Mouse (Mus musculus): ENCODE measurements at regions not wholly inside any gene's neighbourhood (a gene's known extent, or its start where the extent isn't known, plus 50 kb on each side); places are given as distances from the start of the nearest gene placed in this dataset.

DNA sequence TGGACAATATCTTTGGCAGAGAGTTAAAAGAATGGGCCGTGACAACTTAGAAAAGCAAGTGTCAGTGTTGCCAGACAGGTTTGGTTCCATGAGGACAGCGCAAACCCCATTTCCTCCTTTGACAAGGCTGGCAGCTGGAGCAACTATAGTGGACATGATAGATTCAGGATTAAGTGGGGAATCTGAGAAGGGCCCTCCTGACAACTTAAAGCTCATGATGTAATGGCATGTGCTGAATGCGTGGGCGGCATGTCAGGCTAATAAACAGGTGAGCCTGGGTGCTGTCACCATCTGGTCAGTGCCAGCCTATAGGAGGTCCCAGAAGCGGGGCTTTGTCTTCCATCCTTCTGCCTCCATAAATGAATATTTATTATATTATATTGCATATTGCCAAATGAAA, 326.3 kb downstream of the Gm11361 start:
- intact Hi-C loops (cut with DNase I) = no loop called here
- H3K4me3 ChIP-seq = no peak overlapping the region
- no peak for TF ChIP-seq CTCF (IDR thresholded peaks at IDR 0.05)
- DNase-seq = no peak
- H3K27ac ChIP-seq = no peak overlapping the region

DNA sequence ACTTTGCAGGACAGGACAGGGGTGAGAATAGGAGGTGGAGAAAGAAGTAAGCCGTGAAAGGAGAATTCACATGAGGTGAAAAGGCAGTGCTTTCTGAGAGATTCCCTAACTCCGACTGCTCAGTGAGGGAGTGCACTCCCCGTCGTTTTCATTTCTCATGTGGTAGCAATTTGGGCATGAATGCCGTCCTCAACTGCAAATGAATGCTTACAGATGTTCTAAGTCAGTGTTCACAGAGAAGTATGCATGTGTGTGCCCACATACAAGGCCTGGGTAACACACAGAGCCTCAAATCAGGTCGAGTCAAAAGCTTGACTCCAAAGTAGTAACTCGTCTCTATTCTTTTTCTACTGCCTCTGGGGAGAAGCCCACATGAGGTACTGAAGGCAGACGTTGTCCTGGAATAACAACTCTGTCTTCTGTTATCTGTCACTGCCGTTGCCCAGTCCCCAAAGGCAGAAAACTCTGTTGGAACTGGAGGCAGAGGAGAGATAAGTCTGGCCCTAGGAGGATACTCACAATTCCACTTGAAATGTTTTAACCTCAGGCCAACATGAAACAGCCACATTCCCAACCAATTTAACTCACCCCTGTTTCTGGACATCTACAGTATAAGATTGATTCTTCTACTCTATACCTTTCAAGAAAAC, 318.0 kb downstream of the Gm11361 start:
- no peak overlapping the region for H3K27ac ChIP-seq
- no peak for TF ChIP-seq CTCF (IDR thresholded peaks at IDR 0.05)
- intact Hi-C loops (cut with DNase I) = no loop called here
- no peak overlapping the region for H3K4me3 ChIP-seq
- DNase-seq = no peak

DNA sequence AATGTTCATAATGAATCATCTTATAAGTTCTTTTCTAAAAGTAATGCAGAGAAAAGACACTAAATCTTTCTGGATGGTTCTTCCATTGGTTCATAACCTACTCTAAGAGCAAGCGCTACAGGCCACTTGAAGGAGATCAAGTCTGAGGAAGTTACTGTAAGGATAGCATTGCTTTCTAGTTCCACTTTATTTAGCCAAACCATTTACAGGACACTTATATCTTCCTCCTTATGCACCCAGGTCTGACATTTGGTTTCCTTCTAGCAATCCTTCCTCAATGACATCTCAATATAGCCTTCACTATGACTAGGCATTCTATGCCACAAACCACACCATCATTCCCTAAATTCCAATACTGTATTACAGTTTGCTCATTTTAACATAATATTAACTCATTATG, 316.0 kb downstream of the Gm11361 start:
- H3K27ac ChIP-seq = no peak overlapping the region
- intact Hi-C loops (cut with DNase I) = no loop called here
- no peak for TF ChIP-seq CTCF (IDR thresholded peaks at IDR 0.05)
- H3K4me3 ChIP-seq = no peak overlapping the region
- no peak for DNase-seq

DNA sequence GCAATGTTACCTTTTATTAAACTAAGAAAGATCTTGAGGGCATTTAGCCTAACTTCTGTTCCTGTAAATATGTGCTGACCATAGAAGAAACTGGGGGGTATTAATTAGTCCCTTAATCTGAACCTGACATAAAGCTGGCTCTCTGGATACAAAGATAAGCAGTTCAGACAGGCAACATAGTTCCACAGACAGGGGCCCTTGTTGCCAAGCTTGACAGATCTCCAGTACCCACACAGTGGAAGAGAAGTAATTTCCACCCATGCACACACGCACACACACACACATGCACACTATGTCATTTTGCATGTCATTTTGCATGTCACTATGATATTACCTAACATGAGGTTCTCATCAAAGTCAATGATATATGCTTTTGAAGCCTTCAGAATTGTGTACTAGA, 315.1 kb downstream of the Gm11361 start:
- no peak for DNase-seq
- no peak overlapping the region for H3K4me3 ChIP-seq
- TF ChIP-seq CTCF (IDR thresholded peaks at IDR 0.05) = no peak
- no peak overlapping the region for H3K27ac ChIP-seq
- intact Hi-C loops (cut with DNase I) = no loop called here

DNA sequence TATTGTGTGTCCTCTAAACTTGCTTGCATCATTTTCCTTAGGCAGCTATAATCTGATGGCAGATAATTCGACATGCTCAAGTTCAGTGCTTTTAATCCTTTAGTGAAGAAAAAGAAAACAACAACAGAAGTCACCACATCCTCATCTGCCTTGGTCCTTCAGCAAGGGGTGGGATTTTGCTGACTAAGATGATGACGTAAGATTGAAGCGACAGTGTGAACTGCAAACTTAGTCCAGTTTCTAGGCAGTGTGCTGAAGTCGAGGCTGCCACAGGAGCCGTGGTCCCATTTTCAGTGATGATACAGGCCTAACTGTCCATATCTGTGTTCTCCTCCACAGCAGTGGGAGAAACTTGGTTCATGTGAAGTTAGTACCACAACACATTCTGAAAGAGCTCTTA, 314.4 kb downstream of the Gm11361 start:
- intact Hi-C loops (cut with DNase I) = no loop called here
- DNase-seq = no peak
- H3K4me3 ChIP-seq = no peak overlapping the region
- TF ChIP-seq CTCF (IDR thresholded peaks at IDR 0.05) = no peak
- H3K27ac ChIP-seq = no peak overlapping the region

DNA sequence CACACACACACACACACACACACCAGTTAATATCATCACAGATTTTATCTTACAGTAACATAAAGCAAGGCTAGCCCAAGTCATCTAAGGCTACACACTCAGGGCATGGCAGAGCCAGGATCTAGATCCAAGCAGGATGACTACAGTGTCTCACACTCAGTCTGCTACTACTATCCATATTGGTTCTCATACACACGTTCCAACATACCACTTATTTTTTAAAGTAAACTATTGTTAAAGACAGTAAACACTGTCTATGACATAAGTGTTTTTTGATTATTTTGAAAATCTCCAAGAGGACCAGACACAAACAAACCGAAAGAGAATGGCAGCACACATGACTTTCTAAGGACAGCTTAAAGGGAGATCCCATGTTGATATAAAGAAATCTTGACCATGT, 306.3 kb downstream of the Gm11361 start:
- no peak for DNase-seq
- intact Hi-C loops (cut with DNase I) = no loop called here
- no peak for TF ChIP-seq CTCF (IDR thresholded peaks at IDR 0.05)
- H3K4me3 ChIP-seq = no peak overlapping the region
- no peak overlapping the region for H3K27ac ChIP-seq

DNA sequence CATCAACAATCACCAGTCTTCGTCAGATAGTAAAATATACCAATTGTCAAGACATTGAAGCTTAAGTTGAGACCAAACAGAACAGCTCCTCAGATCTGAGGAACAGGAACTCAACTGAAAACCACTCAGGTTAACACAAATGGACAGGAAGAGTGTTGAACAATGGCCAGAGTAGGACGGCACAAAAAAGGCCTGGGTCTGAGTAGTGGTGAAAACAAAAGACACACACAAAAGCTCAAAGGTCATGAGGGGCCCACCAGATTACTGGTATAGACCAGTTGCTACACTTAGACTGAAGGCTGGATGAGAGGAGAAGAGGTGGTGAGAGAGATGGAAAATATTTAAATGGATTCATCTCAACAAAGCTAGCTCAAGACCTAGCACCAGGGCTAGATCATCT, 302.8 kb downstream of the Gm11361 start:
- intact Hi-C loops (cut with DNase I) = no loop called here
- H3K27ac ChIP-seq = no peak overlapping the region
- TF ChIP-seq CTCF (IDR thresholded peaks at IDR 0.05) = no peak
- no peak for DNase-seq
- no peak overlapping the region for H3K4me3 ChIP-seq

DNA sequence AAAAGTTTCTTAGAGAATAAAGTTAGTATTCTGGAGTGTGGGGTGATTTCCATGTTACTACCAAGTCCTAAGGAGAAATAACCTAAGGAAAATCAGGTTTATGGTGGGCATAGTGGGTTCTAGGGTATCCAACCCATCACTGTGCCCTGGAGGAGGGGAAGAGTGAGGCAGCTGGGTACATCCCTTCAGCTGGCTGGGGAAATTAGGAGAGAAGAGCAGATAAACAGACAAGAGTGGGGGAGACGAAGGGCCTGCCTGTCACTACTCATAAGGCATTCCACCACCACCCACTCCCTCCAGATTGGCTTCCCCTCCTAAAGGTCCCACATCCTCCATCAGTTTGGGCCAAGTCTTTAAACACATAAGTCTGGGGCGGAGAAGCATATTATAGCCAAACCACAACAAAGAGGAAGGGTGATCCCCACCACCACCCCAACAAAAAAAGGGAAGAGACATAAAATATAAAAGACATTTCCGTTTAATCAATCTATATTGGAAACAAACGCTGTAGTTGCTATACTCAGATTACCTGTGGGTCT, 299.8 kb downstream of the Gm11361 start:
- DNase-seq = no peak
- H3K27ac ChIP-seq = no peak overlapping the region
- no peak overlapping the region for H3K4me3 ChIP-seq
- TF ChIP-seq CTCF (IDR thresholded peaks at IDR 0.05) = no peak
- intact Hi-C loops (cut with DNase I) = no loop called here

DNA sequence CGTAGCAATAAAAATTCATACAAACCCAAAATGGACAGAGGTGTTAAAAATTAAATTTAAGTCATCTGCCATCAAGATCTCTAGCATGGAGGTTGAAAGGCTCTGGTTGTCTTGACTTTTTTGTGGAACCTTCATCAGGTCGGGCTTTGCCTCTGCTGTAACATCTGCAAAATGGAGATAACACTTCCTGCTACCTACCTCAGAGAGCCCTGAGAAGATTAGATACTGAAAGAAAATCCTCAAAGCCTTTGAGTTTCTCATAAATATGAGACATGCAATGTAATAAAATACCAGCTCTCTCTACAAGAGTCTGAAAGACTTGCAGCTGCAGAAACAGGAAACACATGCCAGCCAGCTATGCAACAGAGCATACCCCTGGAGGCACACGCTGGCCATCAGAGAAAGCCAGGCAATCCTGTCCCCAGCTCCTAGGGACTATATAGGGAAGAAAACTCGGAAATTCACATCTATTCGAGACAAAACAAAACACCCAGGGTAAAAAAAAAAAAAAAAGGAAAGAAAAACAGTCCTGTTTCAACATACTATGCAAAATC, 299.1 kb downstream of the Gm11361 start:
- H3K4me3 ChIP-seq = no peak overlapping the region
- intact Hi-C loops (cut with DNase I) = no loop called here
- no peak for TF ChIP-seq CTCF (IDR thresholded peaks at IDR 0.05)
- DNase-seq = no peak
- no peak overlapping the region for H3K27ac ChIP-seq

DNA sequence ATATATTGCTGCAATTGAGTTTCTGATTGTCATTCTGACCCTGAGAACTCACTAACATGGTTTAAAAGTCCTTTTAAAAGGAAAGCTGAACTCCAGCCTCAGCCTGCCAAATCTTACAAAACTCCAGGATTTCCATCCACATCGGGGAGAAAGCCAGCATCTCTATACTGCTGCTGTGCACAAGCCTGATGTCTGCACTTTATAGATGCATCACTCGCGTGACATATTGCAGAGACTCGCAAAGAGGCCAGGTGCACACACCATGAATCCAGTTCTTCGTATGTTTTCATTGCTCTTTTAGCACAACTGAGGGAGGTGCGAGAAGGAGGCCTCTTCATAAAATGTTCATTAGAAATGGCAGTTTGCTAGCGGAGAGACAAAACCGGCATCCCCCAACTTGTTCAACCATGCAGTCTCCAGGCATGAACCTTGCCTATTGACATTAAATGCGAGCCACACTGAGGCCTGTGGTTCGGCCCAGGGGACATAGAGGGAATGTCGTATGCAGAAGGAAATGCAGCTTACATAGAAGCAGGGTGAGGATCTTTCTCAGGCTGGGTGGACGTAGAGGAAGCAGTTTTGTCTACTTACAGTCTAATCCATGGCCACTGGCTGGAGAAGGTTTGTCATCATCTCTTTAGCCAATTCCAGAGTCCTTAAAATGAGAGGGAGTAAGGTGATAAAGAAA, 297.0 kb downstream of the Gm11361 start:
- intact Hi-C loops (cut with DNase I) = no loop called here
- H3K4me3 ChIP-seq = no peak overlapping the region
- TF ChIP-seq CTCF (IDR thresholded peaks at IDR 0.05) = no peak
- no peak for DNase-seq
- H3K27ac ChIP-seq = no peak overlapping the region

DNA sequence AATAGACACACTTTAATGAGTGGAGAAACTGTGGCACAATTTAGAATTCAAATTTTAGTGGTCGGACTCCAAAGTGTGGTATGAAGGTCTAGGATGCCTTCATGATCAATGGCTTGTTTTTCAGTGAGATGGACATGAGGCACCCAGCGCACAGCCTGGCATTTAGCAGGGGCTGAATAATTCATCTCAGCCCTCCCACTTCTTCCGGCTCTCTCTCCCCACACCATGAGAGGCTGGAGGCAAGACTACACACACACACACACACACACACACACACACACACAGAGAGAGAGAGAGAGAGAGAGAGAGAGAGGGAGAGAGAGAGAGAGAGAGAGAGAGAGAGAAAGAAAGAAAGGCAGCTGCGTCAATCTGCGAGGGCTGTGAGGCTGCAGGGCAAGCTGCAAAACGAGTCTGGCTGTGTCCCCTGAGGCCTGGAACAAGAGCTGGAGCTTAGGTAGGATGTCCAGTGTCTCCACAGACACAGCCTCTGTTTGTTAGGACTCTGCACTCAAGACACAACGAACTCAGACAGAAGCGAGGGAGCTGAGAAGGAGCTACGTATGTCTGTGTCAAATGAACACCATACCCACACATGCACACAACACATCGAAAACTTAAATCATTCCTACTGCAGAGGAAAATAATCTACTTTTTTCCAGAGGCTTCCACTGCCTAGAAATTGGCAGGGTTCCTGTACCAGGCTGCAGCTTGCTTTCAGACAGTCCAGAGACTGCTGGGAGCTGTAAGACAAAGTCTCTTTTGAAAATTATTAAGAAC, 295.8 kb downstream of the Gm11361 start:
- peak; percentile 29 for DNase-seq
- Histone ChIP-seq H3K4me3 (no peak overlapping the region), H3K27ac (peak overlapping the region; percentile 24; the same call in 1 of the 2 replicates)
- TF ChIP-seq CTCF (IDR thresholded peaks at IDR 0.05) = no peak
- intact Hi-C loops (cut with DNase I) = no loop called here

DNA sequence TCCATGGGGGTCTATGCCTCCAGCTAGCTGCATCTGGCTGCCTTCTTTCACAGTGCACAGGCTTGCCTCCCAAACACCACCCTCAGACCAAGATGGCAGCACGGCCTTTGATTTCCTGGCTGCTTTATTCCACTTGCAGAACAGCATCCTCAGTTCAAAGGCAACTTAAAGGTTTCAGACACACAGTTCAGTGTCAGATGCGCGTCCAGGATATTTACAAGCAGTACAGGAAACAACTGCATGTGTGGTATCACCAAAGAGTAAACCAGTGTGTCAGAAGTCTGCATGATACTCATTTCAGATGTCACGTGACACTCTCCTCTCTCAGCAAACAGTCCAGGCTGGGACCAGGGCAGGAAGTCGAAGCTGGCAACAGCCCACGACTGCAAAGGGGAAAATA, 294.2 kb downstream of the Gm11361 start:
- H3K4me3 ChIP-seq = no peak overlapping the region
- intact Hi-C loops (cut with DNase I) = no loop called here
- no peak for TF ChIP-seq CTCF (IDR thresholded peaks at IDR 0.05)
- DNase-seq = no peak
- no peak overlapping the region for H3K27ac ChIP-seq

DNA sequence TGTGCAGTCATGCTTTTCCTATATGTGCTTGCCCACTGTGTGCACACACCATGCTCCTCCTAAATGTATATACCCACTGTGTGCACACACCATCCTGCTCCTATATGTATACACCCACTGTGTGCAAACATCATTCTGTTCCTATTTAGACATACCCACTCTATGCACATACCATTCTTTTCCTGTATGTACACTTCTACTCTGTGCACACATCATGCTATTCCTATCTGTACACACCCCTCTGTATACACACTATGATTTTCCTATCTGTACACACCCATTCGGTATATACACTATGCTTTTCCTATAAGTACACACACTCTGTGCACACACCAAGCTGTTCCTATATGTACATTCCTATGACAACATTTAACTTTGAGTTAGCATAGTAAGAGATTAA, 288.5 kb downstream of the Gm11361 start:
- no peak overlapping the region for H3K4me3 ChIP-seq
- intact Hi-C loops (cut with DNase I) = no loop called here
- H3K27ac ChIP-seq = no peak overlapping the region
- DNase-seq = no peak
- TF ChIP-seq CTCF (IDR thresholded peaks at IDR 0.05) = no peak
